Mouse (Mus musculus) embryonic facial prominence, embryonic 15.5 days (tissue): ENCODE measurements around the gene Hypk. TPM values are rescaled to one million over a fixed set of nuclear protein-coding genes. Genes with fewer than 3 reads are reported as not detected.
"Not testable (repeated sequence)": the region's sequence is repeated elsewhere in the genome, so short reads cannot be mapped to it uniquely, and the experiment has no call there.

Experiments used
- ATAC-seq: fragments of 200-750 bp; cut with Nextera tagmentation; 2 replicates; pipeline ENCODE4 v1.8.0; 2017; ENCODE audit warnings: low read depth, moderate TSS enrichment; ENCODE audit not compliant: insufficient number of reproducible peaks, low FRiP score, low TSS enrichment
- H3K27ac ChIP-seq: fragments of 300-500 bp; sonication (generic); replicated peaks from 2 replicates; pipeline ENCODE4 v1.5.1; 2015; ENCODE audit warnings: mild to moderate bottlenecking, inconsistent platforms
- H3K27me3 ChIP-seq: fragments of 300-500 bp; sonication (generic); 2 replicates; pipeline ENCODE4 v1.6.1; 2015; ENCODE audit warnings: inconsistent platforms
- H3K36me3 ChIP-seq: fragments of 300-500 bp; sonication (generic); 2 replicates; pipeline ENCODE4 v1.6.1; 2015; ENCODE audit warnings: mild to moderate bottlenecking, inconsistent platforms
- H3K4me1 ChIP-seq: fragments of 300-500 bp; sonication (generic); 2 replicates; pipeline ENCODE4 v1.6.1; 2015; ENCODE audit warnings: inconsistent platforms
- H3K4me2 ChIP-seq: fragments of 300-500 bp; sonication (generic); replicated peaks from 2 replicates; pipeline ENCODE4 v1.6.1; 2015; ENCODE audit warnings: mild to moderate bottlenecking, inconsistent platforms
- H3K4me3 ChIP-seq: fragments of 300-500 bp; sonication (generic); replicated peaks from 2 replicates; pipeline ENCODE4 v1.5.1; 2015; ENCODE audit warnings: mild to moderate bottlenecking, inconsistent platforms
- H3K9ac ChIP-seq: fragments of 300-500 bp; sonication (generic); 2 replicates; pipeline ENCODE4 v1.6.1; 2015; ENCODE audit warnings: inconsistent platforms
- H3K9me3 ChIP-seq: fragments of 300-500 bp; sonication (generic); replicated peaks from 2 replicates; pipeline ENCODE4 v1.6.1; 2016; ENCODE audit warnings: inconsistent platforms
- WGBS: fragments of 180-500 bp; shearing (Covaris S2); methylation state at CpG from one replicate; pipeline ENCODE4 v1.1.7; 2015; 5-methylcytosine and 5-hydroxymethylcytosine counted together
- polyA plus RNA-seq: library from polyadenylated mRNA; unstranded; fragments of >200 nt; fragmentation: Nextera tagmentation; extraction: Ambion mirVana; gene quantifications from 2 replicates; pipeline ENCODE4 v1.2.1, GENCODE M21; 2015

Hypk gene
- polyA plus RNA-seq, 1 experiment from 2014 or later, result 108 TPM

- ATAC-seq, result no peak
- H3K4me3 ChIP-seq, result peak overlapping the region; percentile 99
- H3K27ac ChIP-seq, result peak overlapping the region; percentile 98
- H3K27me3 ChIP-seq, result no peaks in the 10 kb centered on the region
- H3K36me3 ChIP-seq, result peaks cover 19% of the 10 kb centered on the region
- H3K9me3 ChIP-seq, result no peaks in the 10 kb centered on the region
- H3K9ac ChIP-seq, result peak overlapping the region; percentile 47
- WGBS, result 13% methylated on average over 9 of the region's 9 CpGs
- H3K4me1 ChIP-seq, result peaks cover 30% of the 10 kb centered on the region
- peak overlapping the region; percentile 82 for H3K4me2 ChIP-seq
Observed at GRCm38 (mm10) chr2:121448136-121448535, 5.0 kb upstream of the Hypk start.

- Histone ChIP-seq H3K36me3 (peaks cover 26% of the 10 kb centered on the region), H3K27me3 (no peaks in the 10 kb centered on the region), H3K9ac (peak within 1 kb of the TSS; percentile 99), H3K4me2 (peak within 1 kb of the TSS; percentile 82), H3K27ac (peak within 1 kb of the TSS; percentile 98), H3K9me3 (no peaks in the 10 kb centered on the region), H3K4me3 (peak within 1 kb of the TSS; percentile 99), H3K4me1 (peaks cover 32% of the 10 kb centered on the region)
- peak; percentile 99 for ATAC-seq
- WGBS, result under 1% methylated on average over 64 of the region's 74 CpGs
Observed at GRCm38 (mm10) chr2:121448739-121449535, 4.2 kb upstream of the Hypk start, which contains the start of gene Serf2. Serf2 (plus strand) TSS chr2:121449195.

- Histone ChIP-seq H3K27me3 (no peaks in the 10 kb centered on the region), H3K4me2 (peak overlapping the region; percentile 82), H3K9ac (peak overlapping the region; percentile 99), H3K9me3 (no peaks in the 10 kb centered on the region), H3K4me1 (peaks cover 33% of the 10 kb centered on the region), H3K27ac (peak overlapping the region; percentile 98), H3K4me3 (peak overlapping the region; percentile 99), H3K36me3 (peaks cover 29% of the 10 kb centered on the region)
- WGBS, result under 1% methylated on average over 51 of the region's 54 CpGs
- ATAC-seq, result peak; percentile 48
Observed at GRCm38 (mm10) chr2:121449545-121450011, 3.5 kb upstream of the Hypk start.

- ATAC-seq, result no peak
Observed at GRCm38 (mm10) chr2:121450093-121450492, 3.0 kb upstream of the Hypk start.

GRCm38 (mm10) chr2:121452361-121452760 is 729 bp upstream of the Hypk start:
- no peaks in the 10 kb centered on the region for H3K27me3 ChIP-seq
- H3K4me2 ChIP-seq, result no peak overlapping the region
- ATAC-seq, result no peak
- no peaks in the 10 kb centered on the region for H3K9me3 ChIP-seq
- H3K36me3 ChIP-seq, result peaks cover 29% of the 10 kb centered on the region
- H3K27ac ChIP-seq, result no peak overlapping the region
- H3K4me3 ChIP-seq, result no peak overlapping the region
- 73% methylated on average over 4 of the region's 4 CpGs for WGBS
- H3K4me1 ChIP-seq, result peaks cover 39% of the 10 kb centered on the region
- no peak overlapping the region for H3K9ac ChIP-seq

More at GRCm38 (mm10) chr2:121450093-121450492, 3.0 kb upstream of the Hypk start:
- peaks cover 29% of the 10 kb centered on the region for H3K36me3 ChIP-seq
- H3K9ac ChIP-seq, result peak overlapping the region; percentile 99
- H3K4me1 ChIP-seq, result peaks cover 33% of the 10 kb centered on the region
- no peaks in the 10 kb centered on the region for H3K9me3 ChIP-seq
- WGBS, result 1% methylated on average over 7 of the region's 7 CpGs
- peak overlapping the region; percentile 98 for H3K27ac ChIP-seq
- peak overlapping the region; percentile 99 for H3K4me3 ChIP-seq
- no peaks in the 10 kb centered on the region for H3K27me3 ChIP-seq
- H3K4me2 ChIP-seq, result peak overlapping the region; percentile 82

GRCm38 (mm10) chr2:121453917-121454316 is 827 bp downstream of the Hypk start:
- WGBS, result 84% methylated on average over 6 of the region's 6 CpGs
- Histone ChIP-seq H3K36me3 (peaks cover 35% of the 10 kb centered on the region), H3K4me3 (no peak overlapping the region), H3K9me3 (no peaks in the 10 kb centered on the region), H3K27ac (no peak overlapping the region), H3K4me1 (peaks cover 38% of the 10 kb centered on the region), H3K27me3 (no peaks in the 10 kb centered on the region), H3K9ac (no peak overlapping the region), H3K4me2 (no peak overlapping the region)
- ATAC-seq, result no peak

- Histone ChIP-seq H3K4me1 (peaks cover 33% of the 10 kb centered on the region), H3K27me3 (no peaks in the 10 kb centered on the region), H3K4me2 (no peak overlapping the region), H3K27ac (no peak overlapping the region), H3K9me3 (no peaks in the 10 kb centered on the region), H3K9ac (no peak overlapping the region), H3K4me3 (no peak overlapping the region), H3K36me3 (peaks cover 37% of the 10 kb centered on the region)
- 71% methylated on average over 5 of the region's 5 CpGs for WGBS
- ATAC-seq, result no peak
Observed at GRCm38 (mm10) chr2:121455534-121455933, 2.4 kb downstream of the Hypk start.

- H3K4me3 ChIP-seq, result peak within 1 kb of the TSS; percentile 74
- H3K27me3 ChIP-seq, result no peaks in the 10 kb centered on the region
- H3K36me3 ChIP-seq, result peaks cover 32% of the 10 kb centered on the region
- peak within 1 kb of the TSS; percentile 53 for H3K4me2 ChIP-seq
- peak within 1 kb of the TSS; percentile 83 for H3K27ac ChIP-seq
- H3K9ac ChIP-seq, result peak within 1 kb of the TSS; percentile 71
- ATAC-seq, result peak; percentile 82
- H3K9me3 ChIP-seq, result no peaks in the 10 kb centered on the region
- H3K4me1 ChIP-seq, result peaks cover 23% of the 10 kb centered on the region
- WGBS, result 4% methylated on average over 41 of the region's 41 CpGs
Observed at GRCm38 (mm10) chr2:121456692-121457642, 3.9 kb downstream of the Hypk start, which contains the start of gene Serinc4. Serinc4 (minus strand) TSS chr2:121456781.

- H3K9ac ChIP-seq, result no peak overlapping the region
- no peak overlapping the region for H3K27ac ChIP-seq
- no peaks in the 10 kb centered on the region for H3K27me3 ChIP-seq
- no peak for ATAC-seq
- peaks cover 11% of the 10 kb centered on the region; the same call in 1 of the 2 replicates for H3K36me3 ChIP-seq
- 70% methylated on average over 2 of the region's 2 CpGs for WGBS
- no peak overlapping the region for H3K4me3 ChIP-seq
- no peak overlapping the region for H3K4me2 ChIP-seq
- peaks cover 11% of the 10 kb centered on the region for H3K4me1 ChIP-seq
- no peaks in the 10 kb centered on the region for H3K9me3 ChIP-seq
Observed at GRCm38 (mm10) chr2:121460071-121460470, 7.0 kb downstream of the Hypk start.

GRCm38 (mm10) chr2:121468982-121469381 is 15.9 kb downstream of the Hypk start:
- not testable (repeated sequence) for H3K4me3 ChIP-seq, H3K27me3 ChIP-seq, H3K4me2 ChIP-seq, H3K27ac ChIP-seq, H3K9me3 ChIP-seq, H3K9ac ChIP-seq, H3K36me3 ChIP-seq, H3K4me1 ChIP-seq, ATAC-seq
- WGBS, result 47% methylated on average over 3 of the region's 6 CpGs

- not testable (repeated sequence) for H3K27me3 ChIP-seq, H3K4me1 ChIP-seq, H3K27ac ChIP-seq, H3K9ac ChIP-seq, H3K9me3 ChIP-seq, ATAC-seq, H3K36me3 ChIP-seq
- 96% methylated on average over 3 of the region's 3 CpGs for WGBS
- peak overlapping the region; percentile 71 for H3K4me2 ChIP-seq
- H3K4me3 ChIP-seq, result 0 out of 2 replicates have a peak overlapping the region, but pooled peaks have one; percentile 65
Observed at GRCm38 (mm10) chr2:121472783-121473182, 19.7 kb downstream of the Hypk start.
